Mouse (Mus musculus): ENCODE results near the gene Eral1. TPM values are rescaled to one million over a fixed set of nuclear protein-coding genes. Genes with fewer than 3 reads are reported as not detected.
A peak's percentile ranks its signal among the peaks of the same experiment; 100 is the strongest.
"Not testable (repeated sequence)": the region's sequence is repeated elsewhere in the genome, so short reads cannot be mapped to it uniquely, and the experiment has no call there.

Eral1 gene
- polyA plus RNA-seq, 1 experiment from 2014 or later, result 35.9 TPM

- Histone ChIP-seq H3K4me1 (ENCODE audit: control insufficient read depth, insufficient read depth, low read length) (no peaks in the 10 kb centered on the region), H3K27ac (ENCODE audit: low read depth, low read length) (no peak overlapping the region), H3K9ac (ENCODE audit: low read length) (no peak overlapping the region), H3K4me2 (ENCODE audit: low read depth) (no peak overlapping the region), H3K27me3 (ENCODE audit: control insufficient read depth, insufficient read depth, low read length) (no peaks in the 10 kb centered on the region), H3K4me3 (ENCODE audit: low read depth, low read length) (no peak overlapping the region), H3K9me3 (ENCODE audit: control insufficient read depth, low read length) (no peaks in the 10 kb centered on the region), H3K36me3 (ENCODE audit: control insufficient read depth, insufficient read depth, low read length) (peaks cover 11% of the 10 kb centered on the region)
- 68% methylated on average over 9 of the region's 9 CpGs for WGBS
- peak; percentile 61 for DNase-seq (ENCODE audit: low spot score)
- ATAC-seq (ENCODE audit: insufficient read depth, low FRiP score, low TSS enrichment), result no peak
Observed at GRCm38 (mm10) chr11:78059833-78060757, 20.1 kb downstream of the Eral1 start.

- WGBS, result 91% methylated on average over 8 of the region's 8 CpGs
- Histone ChIP-seq H3K27ac (ENCODE audit: low read depth, low read length) (no peak overlapping the region), H3K27me3 (ENCODE audit: control insufficient read depth, insufficient read depth, low read length) (no peaks in the 10 kb centered on the region), H3K9me3 (ENCODE audit: control insufficient read depth, low read length) (no peaks in the 10 kb centered on the region), H3K36me3 (ENCODE audit: control insufficient read depth, insufficient read depth, low read length) (peaks cover 15% of the 10 kb centered on the region), H3K4me1 (ENCODE audit: control insufficient read depth, insufficient read depth, low read length) (no peaks in the 10 kb centered on the region), H3K4me3 (ENCODE audit: low read depth, low read length) (no peak overlapping the region), H3K4me2 (ENCODE audit: low read depth) (no peak overlapping the region), H3K9ac (ENCODE audit: low read length) (no peak overlapping the region)
- ATAC-seq (ENCODE audit: insufficient read depth, low FRiP score, low TSS enrichment) (no peak), DNase-seq (ENCODE audit: low spot score) (no peak)
Observed at GRCm38 (mm10) chr11:78056946-78057345, 23.2 kb downstream of the Eral1 start.

GRCm38 (mm10) chr11:78053078-78053477 lies 27.1 kb downstream of the Eral1 start:
- no peaks in the 10 kb centered on the region for H3K27me3 ChIP-seq (ENCODE audit: control insufficient read depth, insufficient read depth, low read length)
- H3K36me3 ChIP-seq (ENCODE audit: control insufficient read depth, insufficient read depth, low read length), result peaks cover 15% of the 10 kb centered on the region
- H3K4me2 ChIP-seq (ENCODE audit: low read depth), result no peak overlapping the region
- ATAC-seq (ENCODE audit: insufficient read depth, low FRiP score, low TSS enrichment) (no peak), DNase-seq (ENCODE audit: low spot score) (no peak)
- no peaks in the 10 kb centered on the region for H3K4me1 ChIP-seq (ENCODE audit: control insufficient read depth, insufficient read depth, low read length)
- H3K9me3 ChIP-seq (ENCODE audit: control insufficient read depth, low read length), result no peaks in the 10 kb centered on the region
- H3K27ac ChIP-seq (ENCODE audit: low read depth, low read length), result no peak overlapping the region
- no peak overlapping the region for H3K9ac ChIP-seq (ENCODE audit: low read length)
- no peak overlapping the region for H3K4me3 ChIP-seq (ENCODE audit: low read depth, low read length)
- 96% methylated on average over 8 of the region's 8 CpGs for WGBS

GRCm38 (mm10) chr11:78048637-78049036 lies 31.5 kb downstream of the Eral1 start:
- not testable (repeated sequence) for H3K4me1 ChIP-seq (ENCODE audit: control insufficient read depth, insufficient read depth, low read length); ATAC-seq (ENCODE audit: insufficient read depth, low FRiP score, low TSS enrichment); H3K36me3 ChIP-seq (ENCODE audit: control insufficient read depth, insufficient read depth, low read length); H3K4me3 ChIP-seq (ENCODE audit: low read depth, low read length); H3K27me3 ChIP-seq (ENCODE audit: control insufficient read depth, insufficient read depth, low read length); H3K9ac ChIP-seq (ENCODE audit: low read length); H3K27ac ChIP-seq (ENCODE audit: low read depth, low read length); DNase-seq (ENCODE audit: low spot score); H3K4me2 ChIP-seq (ENCODE audit: low read depth); H3K9me3 ChIP-seq (ENCODE audit: control insufficient read depth, low read length)
- WGBS, result 94% methylated on average over 4 of the region's 4 CpGs

- 90% methylated on average over 5 of the region's 5 CpGs for WGBS
- H3K4me1 ChIP-seq (ENCODE audit: control insufficient read depth, insufficient read depth, low read length), result no peaks in the 10 kb centered on the region
- ATAC-seq (ENCODE audit: insufficient read depth, low FRiP score, low TSS enrichment), result no peak
- H3K27me3 ChIP-seq (ENCODE audit: control insufficient read depth, insufficient read depth, low read length), result no peaks in the 10 kb centered on the region
- H3K27ac ChIP-seq (ENCODE audit: low read depth, low read length), result no peak overlapping the region
- no peak for DNase-seq (ENCODE audit: low spot score)
- H3K36me3 ChIP-seq (ENCODE audit: control insufficient read depth, insufficient read depth, low read length), result no peaks in the 10 kb centered on the region
- no peak overlapping the region for H3K4me3 ChIP-seq (ENCODE audit: low read depth, low read length)
- H3K9ac ChIP-seq (ENCODE audit: low read length), result no peak overlapping the region
- no peak overlapping the region for H3K4me2 ChIP-seq (ENCODE audit: low read depth)
- 0 out of 2 replicates have a peak, but pooled peaks cover 2% of the 10 kb centered on the region for H3K9me3 ChIP-seq (ENCODE audit: control insufficient read depth, low read length)
Observed at GRCm38 (mm10) chr11:78044758-78045251, 35.4 kb downstream of the Eral1 start.

GRCm38 (mm10) chr11:78042290-78042870 lies 37.8 kb downstream of the Eral1 start:
- H3K36me3 ChIP-seq (ENCODE audit: control insufficient read depth, insufficient read depth, low read length), result not testable (repeated sequence)

GRCm38 (mm10) chr11:78040878-78041277 lies 39.3 kb downstream of the Eral1 start:
- DNase-seq (ENCODE audit: low spot score) (no peak), ATAC-seq (ENCODE audit: insufficient read depth, low FRiP score, low TSS enrichment) (no peak)
- H3K9ac ChIP-seq (ENCODE audit: low read length), result no peak overlapping the region
- 86% methylated on average over 2 of the region's 2 CpGs for WGBS
- no peak overlapping the region for H3K4me2 ChIP-seq (ENCODE audit: low read depth)
- 0 out of 2 replicates have a peak, but pooled peaks cover 2% of the 10 kb centered on the region for H3K9me3 ChIP-seq (ENCODE audit: control insufficient read depth, low read length)
- H3K27me3 ChIP-seq (ENCODE audit: control insufficient read depth, insufficient read depth, low read length), result no peaks in the 10 kb centered on the region
- H3K27ac ChIP-seq (ENCODE audit: low read depth, low read length), result no peak overlapping the region
- no peaks in the 10 kb centered on the region for H3K36me3 ChIP-seq (ENCODE audit: control insufficient read depth, insufficient read depth, low read length)
- no peak overlapping the region for H3K4me3 ChIP-seq (ENCODE audit: low read depth, low read length)
- peaks cover 14% of the 10 kb centered on the region for H3K4me1 ChIP-seq (ENCODE audit: control insufficient read depth, insufficient read depth, low read length)

More at GRCm38 (mm10) chr11:78042290-78042870, 37.8 kb downstream of the Eral1 start:
- H3K4me3 ChIP-seq (ENCODE audit: low read depth, low read length); ATAC-seq (ENCODE audit: insufficient read depth, low FRiP score, low TSS enrichment); H3K4me2 ChIP-seq (ENCODE audit: low read depth); H3K9me3 ChIP-seq (ENCODE audit: control insufficient read depth, low read length); H3K27ac ChIP-seq (ENCODE audit: low read depth, low read length); DNase-seq (ENCODE audit: low spot score); H3K9ac ChIP-seq (ENCODE audit: low read length); H3K27me3 ChIP-seq (ENCODE audit: control insufficient read depth, insufficient read depth, low read length): not testable (repeated sequence)
- peaks cover 13% of the 10 kb centered on the region for H3K4me1 ChIP-seq (ENCODE audit: control insufficient read depth, insufficient read depth, low read length)
- 92% methylated on average over 4 of the region's 4 CpGs for WGBS

- peak; percentile 86 for DNase-seq (ENCODE audit: low spot score)
- WGBS, result 4% methylated on average over 32 of the region's 55 CpGs
- peak within 1 kb of the TSS; percentile 90 for H3K4me2 ChIP-seq (ENCODE audit: low read depth)
- peaks cover 14% of the 10 kb centered on the region for H3K4me1 ChIP-seq (ENCODE audit: control insufficient read depth, insufficient read depth, low read length)
- H3K9ac ChIP-seq (ENCODE audit: low read length), result peak within 1 kb of the TSS; percentile 84
- no peaks in the 10 kb centered on the region; the same call in 1 of the 2 replicates for H3K36me3 ChIP-seq (ENCODE audit: control insufficient read depth, insufficient read depth, low read length)
- H3K27me3 ChIP-seq (ENCODE audit: control insufficient read depth, insufficient read depth, low read length), result no peaks in the 10 kb centered on the region
- H3K27ac ChIP-seq (ENCODE audit: low read depth, low read length), result peak within 1 kb of the TSS; percentile 44; the same call in 1 of the 2 replicates
- peak within 1 kb of the TSS; percentile 90 for H3K4me3 ChIP-seq (ENCODE audit: low read depth, low read length)
- ATAC-seq (ENCODE audit: insufficient read depth, low FRiP score, low TSS enrichment), result peak; percentile 82
- 0 out of 2 replicates have a peak, but pooled peaks cover 2% of the 10 kb centered on the region for H3K9me3 ChIP-seq (ENCODE audit: control insufficient read depth, low read length)
Observed at GRCm38 (mm10) chr11:78037831-78038752, 42.1 kb downstream of the Eral1 start, which contains the start of gene Flot2. Gene Flot2 (plus strand): TSS chr11:78037931.
